Mouse (Mus musculus): ENCODE measurements around the gene Kcng3. TPM values are rescaled to one million over a fixed set of nuclear protein-coding genes. Genes with fewer than 3 reads are reported as not detected.

Kcng3 gene
- total RNA-seq (2018; cell fraction: chromatin; rRNA removed), result 1 to 10 TPM in 8 of 26 experiments, under 1 TPM in 3, not detected in 15; 0.47 to 3.8 (median 1.8) TPM
- total RNA-seq (2018; cell fraction: cytosol; rRNA removed), result under 1 TPM in 9 of 26 experiments, not detected in 17; 0.03 to 0.67 (median 0.14) TPM
- total RNA-seq (2018; cell fraction: nucleus; rRNA removed), result 1 to 10 TPM in 8 of 26 experiments, under 1 TPM in 10, not detected in 8; 0.16 to 7.5 (median 0.75) TPM
- not detected in 3 replicates for polyA plus RNA-seq (2018)

DNA sequence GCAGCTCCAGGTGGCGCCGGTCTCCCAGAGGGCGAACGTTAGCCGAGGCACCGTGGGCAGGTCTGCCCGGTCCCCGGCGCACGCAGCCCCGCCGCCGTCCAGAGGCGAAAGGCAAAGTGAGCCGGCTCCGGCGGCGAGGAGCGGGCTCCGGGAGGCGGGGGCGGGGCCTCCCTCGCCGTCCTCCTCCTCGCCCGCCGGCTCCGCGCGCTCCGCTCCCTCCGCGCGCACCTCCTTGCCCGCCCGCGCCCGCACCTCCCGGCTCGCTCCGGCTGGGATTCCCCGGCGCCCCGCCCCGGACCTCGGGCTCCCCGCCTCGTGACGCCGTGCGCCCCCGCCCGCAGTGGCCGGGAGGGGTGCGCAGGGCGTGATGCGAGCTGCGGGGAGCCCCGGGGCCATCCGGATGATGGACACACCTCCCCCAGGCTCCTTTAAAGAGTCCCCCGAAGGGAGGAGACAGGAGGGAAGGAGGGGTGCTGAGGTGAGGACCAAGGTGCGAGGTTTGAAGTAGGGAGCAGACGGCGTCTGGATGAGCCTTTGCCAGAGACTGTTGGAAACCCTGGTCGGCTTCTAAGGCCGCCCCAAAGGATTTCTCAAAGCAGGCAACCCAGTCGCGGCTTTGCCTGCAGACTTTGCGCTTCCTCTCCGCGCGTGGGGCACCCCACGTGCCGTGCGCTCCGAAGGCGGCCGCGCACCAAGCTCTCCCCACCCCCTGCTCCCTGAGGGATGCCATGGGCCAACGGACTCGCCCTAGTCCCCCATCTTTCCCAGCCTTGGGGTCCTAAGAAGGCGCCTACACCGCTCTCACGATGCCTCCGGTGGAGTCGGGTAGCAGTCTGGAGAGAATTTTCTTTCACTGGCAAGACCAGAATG is at the start of gene Kcng3:
Gene Kcng3 (minus strand): TSS at position 113 of the 870 bp plus-strand sequence.
- no peak within 1 kb of the TSS; the same call in 1 of the 2 replicates for H3K4me3 ChIP-seq (ENCODE audit: inconsistent target)
- 1% methylated on average over 70 of the region's 86 CpGs for whole genome bisulfite sequencing (ENCODE audit: missing documents)
- H3K36me3 ChIP-seq (ENCODE audit: inconsistent target), result no peaks in the 10 kb centered on the region
- no peaks in the 10 kb centered on the region for H3K79me2 ChIP-seq (ENCODE audit: inconsistent target)
- H3K27ac ChIP-seq, result no peak within 1 kb of the TSS

DNA sequence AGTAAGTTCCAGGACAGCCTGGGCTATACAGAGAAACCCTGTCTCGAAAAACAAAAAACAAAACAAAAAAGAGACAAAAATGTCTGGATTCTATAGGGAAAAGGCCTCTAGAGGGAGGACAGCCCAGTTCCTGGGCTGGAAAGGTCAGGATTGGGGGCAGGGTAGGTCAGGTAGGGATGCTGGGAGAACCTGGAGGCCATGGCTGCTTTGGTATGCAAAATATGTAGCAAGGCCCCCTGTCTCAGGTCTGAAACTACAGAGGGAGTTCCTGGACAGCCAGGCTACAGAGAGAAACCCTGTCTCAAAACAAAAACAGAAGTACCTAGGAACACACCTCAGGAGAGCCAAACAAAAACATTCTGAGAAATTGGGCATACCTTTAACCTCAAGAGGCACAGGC is 45.7 kb upstream of the Kcng3 start:
- no peaks in the 10 kb centered on the region for H3K79me2 ChIP-seq (ENCODE audit: inconsistent target)
- H3K4me3 ChIP-seq (ENCODE audit: inconsistent target), result no peak overlapping the region
- no peaks in the 10 kb centered on the region for H3K36me3 ChIP-seq (ENCODE audit: inconsistent target)
- 56% methylated on average over 1 of the region's 1 CpGs for WGBS (ENCODE audit: missing documents)
- H3K27ac ChIP-seq, result no peak overlapping the region

DNA sequence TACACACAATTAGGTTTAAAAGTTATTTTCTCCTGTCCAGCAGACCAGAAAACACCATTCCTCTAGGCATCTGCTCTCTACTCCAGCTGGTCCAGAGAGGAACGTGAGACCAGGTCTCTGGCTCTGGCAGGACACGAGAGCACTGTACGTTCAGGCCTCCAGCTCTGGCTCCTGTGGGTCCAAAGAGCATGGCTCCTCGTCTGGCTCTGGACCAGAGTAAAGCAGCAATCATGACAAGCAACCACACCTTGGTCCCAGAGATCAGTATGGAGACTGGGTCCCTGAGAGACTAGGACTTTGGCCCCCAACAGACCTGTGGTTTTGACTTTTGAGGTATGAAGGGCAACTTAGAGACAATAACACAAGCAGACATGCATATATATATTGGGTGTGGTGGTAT is 41.0 kb upstream of the Kcng3 start:
- Histone ChIP-seq H3K36me3 (ENCODE audit: inconsistent target) (no peaks in the 10 kb centered on the region), H3K27ac (no peak overlapping the region), H3K4me3 (ENCODE audit: inconsistent target) (no peak overlapping the region), H3K79me2 (ENCODE audit: inconsistent target) (no peaks in the 10 kb centered on the region)
- 96% methylated on average over 4 of the region's 4 CpGs for WGBS (ENCODE audit: missing documents)

- 64% methylated on average over 3 of the region's 3 CpGs for WGBS (ENCODE audit: missing documents)
- no peaks in the 10 kb centered on the region for H3K79me2 ChIP-seq (ENCODE audit: inconsistent target)
- H3K36me3 ChIP-seq (ENCODE audit: inconsistent target), result no peaks in the 10 kb centered on the region
- H3K4me3 ChIP-seq (ENCODE audit: inconsistent target), result no peak overlapping the region
- no peak overlapping the region for H3K27ac ChIP-seq
These were observed 36.4 kb upstream of the Kcng3 start for GRCm38 (mm10) chr17:83667934-83668690.

GRCm38 (mm10) chr17:83666597-83667287 is 35.0 kb upstream of the Kcng3 start:
- Histone ChIP-seq H3K79me2 (ENCODE audit: inconsistent target) (no peaks in the 10 kb centered on the region), H3K36me3 (ENCODE audit: inconsistent target) (no peaks in the 10 kb centered on the region), H3K4me3 (ENCODE audit: inconsistent target) (no peak overlapping the region), H3K27ac (no peak overlapping the region)
- 81% methylated on average over 13 of the region's 13 CpGs for WGBS (ENCODE audit: missing documents)

DNA sequence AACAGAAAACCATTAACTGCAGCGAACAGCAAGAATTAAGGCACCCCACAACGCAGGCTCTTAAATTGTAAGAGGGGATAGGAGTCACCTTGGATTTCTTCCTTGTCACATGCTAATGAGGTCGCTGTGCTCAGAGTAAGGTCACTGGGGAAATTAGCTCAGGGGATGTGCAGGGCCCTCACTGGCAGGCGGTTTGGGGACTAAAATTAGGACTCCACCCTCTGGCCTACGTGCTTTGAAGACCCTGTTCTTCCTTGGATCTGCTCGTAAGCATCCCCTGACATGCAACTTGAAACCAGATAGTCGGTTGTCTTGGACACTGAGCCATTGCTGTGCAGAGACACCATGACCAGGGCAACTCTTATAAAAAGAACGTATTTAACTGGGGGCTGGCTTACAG is 33.1 kb upstream of the Kcng3 start:
- no peak overlapping the region for H3K27ac ChIP-seq
- no peak overlapping the region for H3K4me3 ChIP-seq (ENCODE audit: inconsistent target)
- no peaks in the 10 kb centered on the region for H3K79me2 ChIP-seq (ENCODE audit: inconsistent target)
- no peaks in the 10 kb centered on the region for H3K36me3 ChIP-seq (ENCODE audit: inconsistent target)
- WGBS (ENCODE audit: missing documents), result 93% methylated on average over 7 of the region's 8 CpGs

DNA sequence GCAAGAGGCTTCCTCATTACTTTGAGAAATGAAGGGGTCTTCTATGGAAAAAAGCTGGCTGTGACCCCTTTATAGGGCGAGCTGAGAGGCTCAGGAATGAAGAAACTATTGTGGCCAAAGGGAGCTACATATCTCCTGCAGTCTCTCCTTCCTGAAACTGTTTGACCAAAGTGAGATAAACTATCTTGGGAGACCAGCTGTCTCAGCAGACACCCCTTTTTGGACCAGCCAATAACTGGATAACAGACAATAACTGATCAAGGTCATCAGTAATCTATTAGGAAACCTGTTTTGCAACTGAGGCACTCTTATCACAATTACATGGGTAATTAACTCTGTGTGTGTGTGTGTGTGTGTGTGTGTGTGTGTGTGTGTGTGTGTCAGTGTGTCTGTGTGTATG is 27.2 kb upstream of the Kcng3 start:
- H3K79me2 ChIP-seq (ENCODE audit: inconsistent target), result no peaks in the 10 kb centered on the region
- no peak overlapping the region for H3K4me3 ChIP-seq (ENCODE audit: inconsistent target)
- 57% methylated on average over 1 of the region's 1 CpGs for WGBS (ENCODE audit: missing documents)
- H3K36me3 ChIP-seq (ENCODE audit: inconsistent target), result no peaks in the 10 kb centered on the region
- H3K27ac ChIP-seq, result no peak overlapping the region

- H3K36me3 ChIP-seq (ENCODE audit: inconsistent target), result no peaks in the 10 kb centered on the region
- H3K27ac ChIP-seq, result no peak overlapping the region
- no peak overlapping the region for H3K4me3 ChIP-seq (ENCODE audit: inconsistent target)
- WGBS (ENCODE audit: missing documents), result 93% methylated on average over 9 of the region's 9 CpGs
- no peaks in the 10 kb centered on the region for H3K79me2 ChIP-seq (ENCODE audit: inconsistent target)
These were observed 25.7 kb upstream of the Kcng3 start for GRCm38 (mm10) chr17:83657375-83657774.

DNA sequence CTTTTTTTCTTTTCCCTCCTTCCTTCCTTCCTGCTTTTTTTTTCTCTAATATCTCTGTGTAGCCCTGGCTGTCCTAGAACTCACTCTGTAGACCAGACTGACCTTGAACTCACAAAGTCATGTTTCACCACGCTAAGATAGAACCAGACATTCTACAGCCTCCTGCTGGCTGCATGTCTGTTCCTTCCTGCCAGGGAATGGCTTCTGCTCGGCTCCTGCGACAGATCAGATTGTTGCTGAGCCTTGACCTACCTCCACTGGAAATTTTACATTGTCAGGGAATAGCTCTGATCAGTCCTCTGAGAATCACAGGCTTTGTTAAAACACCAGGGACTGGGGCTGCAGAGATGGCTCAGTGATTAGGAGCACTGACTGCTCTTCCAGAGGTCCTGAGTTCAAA is 24.0 kb upstream of the Kcng3 start:
- H3K36me3 ChIP-seq (ENCODE audit: inconsistent target), result no peaks in the 10 kb centered on the region
- no peak overlapping the region for H3K27ac ChIP-seq
- WGBS (ENCODE audit: missing documents), result 97% methylated on average over 3 of the region's 3 CpGs
- no peaks in the 10 kb centered on the region for H3K79me2 ChIP-seq (ENCODE audit: inconsistent target)
- H3K4me3 ChIP-seq (ENCODE audit: inconsistent target), result no peak overlapping the region

DNA sequence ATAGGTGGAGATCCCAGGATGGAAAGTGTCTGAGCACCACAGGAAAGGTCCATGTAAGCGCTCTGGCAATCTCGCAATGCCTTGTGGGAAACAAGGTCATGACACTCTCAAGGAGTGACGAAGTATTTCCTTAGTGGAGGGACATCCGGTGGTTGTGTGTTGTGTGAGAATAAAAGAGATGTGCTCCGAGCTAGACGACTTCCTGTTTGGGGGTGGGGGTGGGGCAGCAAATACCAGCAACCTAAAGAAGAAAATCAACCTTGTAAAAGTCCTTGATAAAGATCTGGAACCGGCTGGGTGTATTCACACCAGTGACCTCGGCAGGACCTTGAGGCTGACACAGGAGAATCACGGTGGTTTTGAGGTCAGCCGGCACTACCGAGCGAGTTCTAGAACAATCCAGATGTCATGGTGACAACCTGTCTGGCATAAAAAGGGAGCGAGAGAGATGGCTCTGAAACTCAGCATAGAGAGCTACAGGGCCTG is 23.0 kb upstream of the Kcng3 start:
- H3K4me3 ChIP-seq (ENCODE audit: inconsistent target), result no peak overlapping the region
- no peaks in the 10 kb centered on the region for H3K79me2 ChIP-seq (ENCODE audit: inconsistent target)
- H3K27ac ChIP-seq, result no peak overlapping the region
- no peaks in the 10 kb centered on the region for H3K36me3 ChIP-seq (ENCODE audit: inconsistent target)
- WGBS (ENCODE audit: missing documents), result 29% methylated on average over 13 of the region's 13 CpGs

DNA sequence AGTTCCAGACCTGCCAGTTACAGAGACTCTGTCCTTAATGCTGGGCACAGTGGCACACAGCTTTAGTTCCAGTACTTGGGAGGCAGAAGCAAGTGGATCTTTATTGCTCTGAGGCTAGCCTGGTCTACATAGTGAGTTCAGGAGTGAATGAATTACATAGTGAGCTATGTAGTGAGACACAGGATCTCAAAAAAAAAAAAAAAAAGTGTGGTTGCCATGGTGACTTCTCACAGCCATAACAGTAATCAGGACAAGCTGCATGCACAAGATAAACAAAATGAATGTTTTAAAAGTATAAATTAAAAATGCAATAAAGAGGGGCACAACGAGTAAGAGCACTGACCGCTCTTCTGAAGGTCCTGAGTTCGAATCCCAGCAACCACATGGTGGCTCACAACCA is 21.9 kb upstream of the Kcng3 start:
- H3K27ac ChIP-seq, result no peak overlapping the region

DNA sequence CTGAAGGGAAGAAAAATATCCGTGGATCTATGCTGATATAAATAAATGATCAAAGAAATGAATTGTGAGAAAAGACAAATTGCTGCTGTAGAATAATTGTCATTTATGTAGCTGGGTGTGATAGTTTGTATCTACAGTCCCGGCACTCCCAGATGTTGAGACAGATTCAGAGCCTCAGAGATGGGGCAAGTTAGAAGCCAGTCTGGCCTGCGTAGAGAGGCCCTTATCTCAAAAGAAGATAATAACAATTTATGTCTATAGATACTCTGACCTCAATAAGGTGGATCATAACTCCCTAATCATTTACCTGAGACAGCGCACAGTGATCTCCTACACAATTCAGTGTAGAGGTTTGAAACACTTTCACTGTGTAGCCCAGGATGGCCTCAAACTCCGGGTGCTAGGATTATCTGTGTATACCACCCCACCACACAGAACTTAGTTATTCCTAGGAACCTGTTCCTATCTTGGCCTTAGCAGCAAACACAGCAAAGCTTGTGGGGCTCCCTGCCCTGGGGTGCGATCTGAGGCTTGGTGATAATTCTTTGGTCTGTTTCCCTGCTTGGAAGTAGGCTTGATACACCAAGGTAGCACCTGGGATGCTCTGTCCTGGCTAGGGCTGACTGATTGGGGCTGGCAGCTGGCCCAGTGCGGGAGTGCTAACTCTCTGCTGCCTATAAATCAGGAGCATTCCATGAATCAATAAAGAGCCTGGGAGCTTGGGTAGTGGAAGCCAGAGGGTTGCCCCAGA is 19.4 kb upstream of the Kcng3 start:
- WGBS (ENCODE audit: missing documents), result 97% methylated on average over 7 of the region's 7 CpGs
- H3K79me2 ChIP-seq (ENCODE audit: inconsistent target), result no peaks in the 10 kb centered on the region
- no peak overlapping the region for H3K27ac ChIP-seq
- no peaks in the 10 kb centered on the region for H3K36me3 ChIP-seq (ENCODE audit: inconsistent target)
- no peak overlapping the region for H3K4me3 ChIP-seq (ENCODE audit: inconsistent target)

More for the DNA sequence above, 21.9 kb upstream of the Kcng3 start:
- WGBS (ENCODE audit: missing documents), result 93% methylated on average over 3 of the region's 3 CpGs
- Histone ChIP-seq H3K36me3 (ENCODE audit: inconsistent target) (no peaks in the 10 kb centered on the region), H3K4me3 (ENCODE audit: inconsistent target) (no peak overlapping the region), H3K79me2 (ENCODE audit: inconsistent target) (no peaks in the 10 kb centered on the region)

- Histone ChIP-seq H3K79me2 (ENCODE audit: inconsistent target) (no peaks in the 10 kb centered on the region), H3K36me3 (ENCODE audit: inconsistent target) (no peaks in the 10 kb centered on the region), H3K4me3 (ENCODE audit: inconsistent target) (no peak overlapping the region), H3K27ac (no peak overlapping the region)
- WGBS (ENCODE audit: missing documents), result 76% methylated on average over 3 of the region's 3 CpGs
These were observed 18.3 kb upstream of the Kcng3 start for GRCm38 (mm10) chr17:83649986-83650385.

DNA sequence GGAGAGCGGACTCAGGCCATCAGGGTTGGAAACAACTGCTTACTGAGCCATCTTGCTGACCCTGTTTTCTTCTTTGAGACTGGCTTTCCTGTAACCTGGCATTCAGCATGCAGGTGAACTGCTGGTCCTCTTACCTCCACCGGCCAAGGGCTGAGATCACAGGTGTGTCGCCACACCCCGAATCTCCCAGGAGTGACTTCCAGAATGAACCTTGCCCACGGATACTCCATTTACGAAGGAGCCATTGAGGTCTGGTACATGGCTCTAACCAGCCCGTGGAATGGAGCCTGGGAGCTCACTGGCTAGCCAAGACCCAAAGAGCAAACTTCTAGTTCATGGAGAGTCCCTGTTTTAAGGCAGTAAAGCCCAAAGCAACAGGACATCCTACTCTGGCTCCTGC is 15.7 kb upstream of the Kcng3 start:
- 94% methylated on average over 7 of the region's 7 CpGs for WGBS (ENCODE audit: missing documents)
- no peak overlapping the region for H3K27ac ChIP-seq
- H3K36me3 ChIP-seq (ENCODE audit: inconsistent target), result no peaks in the 10 kb centered on the region
- no peaks in the 10 kb centered on the region for H3K79me2 ChIP-seq (ENCODE audit: inconsistent target)
- no peak overlapping the region for H3K4me3 ChIP-seq (ENCODE audit: inconsistent target)

Data from macrophage (primary cell).